Mouse (Mus musculus) cerebellum, adult 11-12 months (tissue): Measurements from ENCODE around the gene Atp1a3.

Source experiments
- DNase-seq: peaks from one replicate; pipeline ENCODE4 v3.0.0; 2022

The Atp1a3 gene

GRCm38 (mm10) chr7:25003291-25003690, 2.5 kb downstream of the Atp1a3 start:
- peak; percentile 64 for DNase-seq

- no peak for DNase-seq
These were observed 5.0 kb downstream of the Atp1a3 start for GRCm38 (mm10) chr7:25000711-25001110.

- no peak for DNase-seq
These were observed 5.5 kb downstream of the Atp1a3 start for GRCm38 (mm10) chr7:25000211-25000610.

- no peak for DNase-seq
These were observed 12.7 kb downstream of the Atp1a3 start for GRCm38 (mm10) chr7:24993081-24993480.

GRCm38 (mm10) chr7:24990478-24990877, 15.3 kb downstream of the Atp1a3 start:
- no peak for DNase-seq

GRCm38 (mm10) chr7:24987941-24988340, 17.8 kb downstream of the Atp1a3 start:
- DNase-seq, result no peak

- DNase-seq, result no peak
These were observed 20.0 kb downstream of the Atp1a3 start for GRCm38 (mm10) chr7:24985799-24986198.

- no peak for DNase-seq
These were observed 21.5 kb downstream of the Atp1a3 start for GRCm38 (mm10) chr7:24984307-24984706.

GRCm38 (mm10) chr7:24983396-24983795, 22.4 kb downstream of the Atp1a3 start:
- DNase-seq, result no peak

GRCm38 (mm10) chr7:24980439-24980838, 25.3 kb downstream of the Atp1a3 start:
- DNase-seq, result no peak

- DNase-seq, result no peak
These were observed 27.0 kb downstream of the Atp1a3 start for GRCm38 (mm10) chr7:24978781-24979180.

GRCm38 (mm10) chr7:24974893-24975595, 30.7 kb downstream of the Atp1a3 start:
- DNase-seq, result peak; percentile 68

GRCm38 (mm10) chr7:24973902-24974301, 31.9 kb downstream of the Atp1a3 start:
- peak; percentile 69 for DNase-seq

GRCm38 (mm10) chr7:24973208-24973607, 32.5 kb downstream of the Atp1a3 start:
- DNase-seq, result peak; percentile 54

- peak; percentile 96 for DNase-seq
These were observed 33.5 kb downstream of the Atp1a3 start, which contains the start of gene Rabac1 for GRCm38 (mm10) chr7:24971972-24972893. Gene Rabac1 (minus strand): TSS chr7:24972754.

GRCm38 (mm10) chr7:24971261-24971971, 34.3 kb downstream of the Atp1a3 start:
- DNase-seq, result peak; percentile 69

- no peak for DNase-seq
These were observed 35.4 kb downstream of the Atp1a3 start for GRCm38 (mm10) chr7:24970341-24970740.

GRCm38 (mm10) chr7:24969805-24970204, 36.0 kb downstream of the Atp1a3 start:
- DNase-seq, result peak; percentile 92

GRCm38 (mm10) chr7:24968463-24968862, 37.3 kb downstream of the Atp1a3 start:
- peak; percentile 64 for DNase-seq

- DNase-seq, result peak; percentile 56
These were observed 37.8 kb downstream of the Atp1a3 start for GRCm38 (mm10) chr7:24967966-24968365.

- DNase-seq, result peak; percentile 83
These were observed 40.7 kb downstream of the Atp1a3 start for GRCm38 (mm10) chr7:24964897-24965535.

GRCm38 (mm10) chr7:24964288-24964687, 41.5 kb downstream of the Atp1a3 start:
- no peak for DNase-seq

GRCm38 (mm10) chr7:24955226-24955625, 50.5 kb downstream of the Atp1a3 start:
- no peak for DNase-seq
